Mouse (Mus musculus) heart, embryonic 12.5 days (tissue): ENCODE data around the gene Trpm3. TPM values are rescaled to one million over a fixed set of nuclear protein-coding genes. Genes with fewer than 3 reads are reported as not detected.

Source experiments
- ATAC-seq: fragments of 200-750 bp; cut with Nextera tagmentation; 2 replicates; pipeline ENCODE4 v1.8.0; 2017; ENCODE audit warnings: moderate TSS enrichment, moderate library complexity; ENCODE audit not compliant: insufficient number of reproducible peaks, low FRiP score
- H3K27ac ChIP-seq: fragments of 300-500 bp; sonication (generic); 2 replicates; pipeline ENCODE4 v1.5.1; 2016; ENCODE audit warnings: mild to moderate bottlenecking, moderate library complexity; ENCODE audit not compliant: poor library complexity, severe bottlenecking
- H3K27me3 ChIP-seq: fragments of 300-500 bp; sonication (generic); replicated peaks from 2 replicates; pipeline ENCODE4 v1.6.1; 2016; ENCODE audit warnings: mild to moderate bottlenecking, moderate library complexity
- H3K36me3 ChIP-seq: fragments of 300-500 bp; sonication (generic); 2 replicates; pipeline ENCODE4 v1.6.1; 2016; ENCODE audit warnings: mild to moderate bottlenecking, moderate library complexity
- H3K4me1 ChIP-seq: fragments of 300-500 bp; sonication (generic); replicated peaks from 2 replicates; pipeline ENCODE4 v1.6.1; 2016; ENCODE audit warnings: mild to moderate bottlenecking
- H3K4me2 ChIP-seq: fragments of 300-500 bp; sonication (generic); 2 replicates; pipeline ENCODE4 v1.6.1; 2016; ENCODE audit warnings: mild to moderate bottlenecking, moderate library complexity
- H3K4me3 ChIP-seq: fragments of 300-500 bp; sonication (generic); 2 replicates; pipeline ENCODE4 v1.5.1; 2016; ENCODE audit warnings: mild to moderate bottlenecking
- H3K9ac ChIP-seq: fragments of 300-500 bp; sonication (generic); 2 replicates; pipeline ENCODE4 v1.6.1; 2016; ENCODE audit warnings: mild to moderate bottlenecking, moderate library complexity
- H3K9me3 ChIP-seq: fragments of 300-500 bp; sonication (generic); replicated peaks from 2 replicates; pipeline ENCODE4 v1.6.1; 2016; ENCODE audit warnings: mild to moderate bottlenecking, moderate library complexity
- WGBS: fragments of 180-500 bp; shearing (Covaris S2); methylation state at CpG from one replicate; pipeline ENCODE4 v1.1.7; 2016; 5-methylcytosine and 5-hydroxymethylcytosine counted together
- polyA plus RNA-seq: library from polyadenylated mRNA; unstranded; fragments of >200 nt; fragmentation: Nextera tagmentation; extraction: Ambion mirVana; gene quantifications from 2 replicates; pipeline ENCODE4 v1.2.1, GENCODE M21; 2016

Gene Trpm3
- polyA plus RNA-seq, 1 experiment from 2014 or later: 1.0 TPM

GRCm38 (mm10) chr19:22930368-22930834 lies 791.6 kb downstream of the Trpm3 start:
- no peak overlapping the region for H3K4me2 ChIP-seq
- no peak for ATAC-seq
- no peaks in the 10 kb centered on the region for H3K27me3 ChIP-seq
- WGBS: 62% methylated on average over 7 of the region's 7 CpGs
- H3K27ac ChIP-seq: no peak overlapping the region
- no peaks in the 10 kb centered on the region for H3K9me3 ChIP-seq
- H3K36me3 ChIP-seq: no peaks in the 10 kb centered on the region
- no peak overlapping the region for H3K9ac ChIP-seq
- no peak overlapping the region for H3K4me3 ChIP-seq
- H3K4me1 ChIP-seq: peaks cover 9% of the 10 kb centered on the region; the same call in 1 of the 2 replicates

DNA sequence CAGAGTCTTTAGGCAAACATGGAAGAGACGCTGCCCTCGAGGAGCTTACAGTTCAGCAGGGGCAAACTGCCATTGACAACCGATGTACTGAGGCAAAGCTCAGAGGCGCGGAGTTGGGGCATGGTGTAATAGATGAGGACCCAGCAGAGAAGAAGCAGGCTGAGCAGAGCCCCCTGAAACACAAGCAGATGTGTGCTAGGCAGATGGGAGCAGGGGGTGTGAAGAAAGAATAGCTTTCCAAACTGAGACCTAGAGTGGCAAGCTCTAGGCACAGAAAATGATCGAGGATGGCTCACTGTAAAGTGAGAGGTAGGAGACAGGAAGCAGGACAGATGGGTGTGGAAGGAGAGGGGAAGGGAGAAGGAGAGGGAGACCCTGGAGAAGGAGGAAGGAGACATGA lies 792.2 kb downstream of the Trpm3 start:
- ATAC-seq: no peak
- Histone ChIP-seq H3K27me3 (no peaks in the 10 kb centered on the region), H3K9ac (no peak overlapping the region), H3K36me3 (no peaks in the 10 kb centered on the region), H3K4me3 (no peak overlapping the region), H3K4me2 (no peak overlapping the region), H3K27ac (no peak overlapping the region), H3K4me1 (peaks cover 9% of the 10 kb centered on the region; the same call in 1 of the 2 replicates), H3K9me3 (no peaks in the 10 kb centered on the region)
- 82% methylated on average over 6 of the region's 6 CpGs for WGBS

DNA sequence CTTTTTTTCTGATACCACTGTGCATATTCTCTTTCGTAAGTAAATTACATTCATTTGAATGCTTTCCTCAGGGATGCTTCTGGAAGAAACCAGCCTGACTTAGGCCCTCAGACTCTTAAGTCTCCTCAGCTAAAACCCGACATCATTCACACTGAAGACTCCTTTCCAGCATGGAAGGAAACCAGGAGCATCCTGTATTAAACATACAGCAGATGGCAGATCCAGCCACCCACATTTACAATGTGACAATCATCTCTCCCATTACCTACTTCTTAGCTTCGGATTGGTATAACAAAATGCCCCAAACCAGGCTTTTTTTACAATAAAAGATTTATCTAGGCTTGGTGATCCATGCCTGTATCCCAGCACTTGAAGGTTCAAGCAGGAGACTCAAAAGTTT lies 796.2 kb downstream of the Trpm3 start:
- H3K4me1 ChIP-seq: peaks cover 12% of the 10 kb centered on the region
- 69% methylated on average over 3 of the region's 3 CpGs for WGBS
- H3K27ac ChIP-seq: no peak overlapping the region
- H3K27me3 ChIP-seq: no peaks in the 10 kb centered on the region
- no peaks in the 10 kb centered on the region for H3K36me3 ChIP-seq
- H3K4me3 ChIP-seq: no peak overlapping the region
- H3K9ac ChIP-seq: no peak overlapping the region
- H3K9me3 ChIP-seq: no peaks in the 10 kb centered on the region
- ATAC-seq: no peak
- H3K4me2 ChIP-seq: no peak overlapping the region

- WGBS: 67% methylated on average over 14 of the region's 14 CpGs
- Histone ChIP-seq H3K4me2 (no peak overlapping the region), H3K27ac (no peak overlapping the region), H3K36me3 (no peaks in the 10 kb centered on the region), H3K27me3 (no peaks in the 10 kb centered on the region), H3K4me1 (peaks cover 12% of the 10 kb centered on the region; the same call in 1 of the 2 replicates), H3K9ac (no peak overlapping the region), H3K4me3 (no peak overlapping the region), H3K9me3 (no peaks in the 10 kb centered on the region)
- no peak for ATAC-seq
Observed at GRCm38 (mm10) chr19:22938848-22939724, 800.2 kb downstream of the Trpm3 start.

GRCm38 (mm10) chr19:22939836-22940235 lies 801.0 kb downstream of the Trpm3 start:
- WGBS: 69% methylated on average over 5 of the region's 5 CpGs
- Histone ChIP-seq H3K4me1 (peaks cover 12% of the 10 kb centered on the region; the same call in 1 of the 2 replicates), H3K36me3 (no peaks in the 10 kb centered on the region), H3K4me3 (no peak overlapping the region), H3K4me2 (no peak overlapping the region), H3K27ac (no peak overlapping the region), H3K27me3 (no peaks in the 10 kb centered on the region), H3K9me3 (no peaks in the 10 kb centered on the region), H3K9ac (no peak overlapping the region)
- ATAC-seq: no peak

DNA sequence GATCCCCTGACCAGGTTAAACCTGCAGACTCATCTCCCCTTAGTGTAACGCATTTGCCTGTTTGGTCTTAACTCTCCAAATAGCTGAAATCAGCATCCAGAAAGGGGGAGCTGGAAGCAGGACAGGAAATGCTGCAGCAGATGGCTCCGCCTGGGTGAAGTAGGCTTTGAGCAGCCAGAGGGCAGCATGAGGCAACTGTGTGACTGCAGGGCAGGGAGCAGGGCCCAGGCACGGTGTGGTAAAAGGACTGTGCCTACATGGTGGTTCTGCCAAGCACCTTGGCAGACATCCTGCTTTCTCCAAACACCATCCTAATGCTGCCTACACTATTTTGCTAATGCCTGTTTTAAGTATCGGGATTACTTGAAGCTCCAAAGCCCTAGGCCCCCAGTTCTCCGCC lies 801.6 kb downstream of the Trpm3 start:
- Histone ChIP-seq H3K4me1 (peaks cover 12% of the 10 kb centered on the region; the same call in 1 of the 2 replicates), H3K4me2 (no peak overlapping the region), H3K27me3 (no peaks in the 10 kb centered on the region), H3K4me3 (no peak overlapping the region), H3K9ac (no peak overlapping the region), H3K27ac (no peak overlapping the region), H3K36me3 (no peaks in the 10 kb centered on the region), H3K9me3 (no peaks in the 10 kb centered on the region)
- 44% methylated on average over 5 of the region's 5 CpGs for WGBS
- ATAC-seq: no peak

- Histone ChIP-seq H3K27me3 (no peaks in the 10 kb centered on the region), H3K4me2 (no peak overlapping the region), H3K9ac (no peak overlapping the region), H3K27ac (no peak overlapping the region), H3K36me3 (no peaks in the 10 kb centered on the region), H3K4me1 (peaks cover 12% of the 10 kb centered on the region; the same call in 1 of the 2 replicates), H3K4me3 (no peak overlapping the region), H3K9me3 (no peaks in the 10 kb centered on the region)
- WGBS: 88% methylated on average over 9 of the region's 9 CpGs
- ATAC-seq: no peak
Observed at GRCm38 (mm10) chr19:22940956-22941355, 802.1 kb downstream of the Trpm3 start.

- Histone ChIP-seq H3K9me3 (0 out of 2 replicates have a peak, but pooled peaks cover 3% of the 10 kb centered on the region), H3K9ac (no peak overlapping the region), H3K27me3 (no peaks in the 10 kb centered on the region), H3K27ac (no peak overlapping the region), H3K36me3 (no peaks in the 10 kb centered on the region), H3K4me2 (no peak overlapping the region), H3K4me1 (no peaks in the 10 kb centered on the region), H3K4me3 (no peak overlapping the region)
- no peak for ATAC-seq
- WGBS: 74% methylated on average over 3 of the region's 3 CpGs
Observed at GRCm38 (mm10) chr19:22952480-22952879, 813.6 kb downstream of the Trpm3 start.

- Histone ChIP-seq H3K4me2 (no peak overlapping the region), H3K36me3 (no peaks in the 10 kb centered on the region), H3K9ac (no peak overlapping the region), H3K27ac (no peak overlapping the region), H3K4me3 (no peak overlapping the region), H3K9me3 (0 out of 2 replicates have a peak, but pooled peaks cover 3% of the 10 kb centered on the region), H3K4me1 (no peaks in the 10 kb centered on the region), H3K27me3 (no peaks in the 10 kb centered on the region)
- ATAC-seq: no peak
- 74% methylated on average over 4 of the region's 4 CpGs for WGBS
Observed at GRCm38 (mm10) chr19:22953191-22953590, 814.3 kb downstream of the Trpm3 start.

DNA sequence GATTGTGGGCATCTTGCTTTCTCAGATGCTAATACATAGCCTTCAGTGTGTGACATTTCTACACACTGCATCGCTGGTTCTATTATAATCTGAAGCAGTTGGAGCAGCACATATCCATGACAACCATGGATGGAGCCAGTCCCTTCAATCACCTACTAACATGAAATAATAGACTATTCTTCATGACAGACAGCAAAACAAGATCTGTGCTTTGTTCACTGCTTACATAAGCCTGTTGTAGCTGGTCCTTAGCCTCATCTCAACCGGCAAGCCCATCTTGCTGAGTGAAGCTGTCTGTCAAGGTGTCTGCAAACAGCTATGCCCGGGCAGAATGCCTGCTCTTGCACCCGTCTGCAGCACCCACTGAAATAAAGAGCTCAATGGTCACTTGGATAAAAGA lies 819.6 kb downstream of the Trpm3 start:
- H3K4me1 ChIP-seq: no peaks in the 10 kb centered on the region
- no peak for ATAC-seq
- H3K4me3 ChIP-seq: no peak overlapping the region
- no peak overlapping the region for H3K9ac ChIP-seq
- no peaks in the 10 kb centered on the region for H3K27me3 ChIP-seq
- H3K4me2 ChIP-seq: no peak overlapping the region
- H3K36me3 ChIP-seq: no peaks in the 10 kb centered on the region
- no peaks in the 10 kb centered on the region for H3K9me3 ChIP-seq
- H3K27ac ChIP-seq: no peak overlapping the region
- 63% methylated on average over 4 of the region's 4 CpGs for whole genome bisulfite sequencing

DNA sequence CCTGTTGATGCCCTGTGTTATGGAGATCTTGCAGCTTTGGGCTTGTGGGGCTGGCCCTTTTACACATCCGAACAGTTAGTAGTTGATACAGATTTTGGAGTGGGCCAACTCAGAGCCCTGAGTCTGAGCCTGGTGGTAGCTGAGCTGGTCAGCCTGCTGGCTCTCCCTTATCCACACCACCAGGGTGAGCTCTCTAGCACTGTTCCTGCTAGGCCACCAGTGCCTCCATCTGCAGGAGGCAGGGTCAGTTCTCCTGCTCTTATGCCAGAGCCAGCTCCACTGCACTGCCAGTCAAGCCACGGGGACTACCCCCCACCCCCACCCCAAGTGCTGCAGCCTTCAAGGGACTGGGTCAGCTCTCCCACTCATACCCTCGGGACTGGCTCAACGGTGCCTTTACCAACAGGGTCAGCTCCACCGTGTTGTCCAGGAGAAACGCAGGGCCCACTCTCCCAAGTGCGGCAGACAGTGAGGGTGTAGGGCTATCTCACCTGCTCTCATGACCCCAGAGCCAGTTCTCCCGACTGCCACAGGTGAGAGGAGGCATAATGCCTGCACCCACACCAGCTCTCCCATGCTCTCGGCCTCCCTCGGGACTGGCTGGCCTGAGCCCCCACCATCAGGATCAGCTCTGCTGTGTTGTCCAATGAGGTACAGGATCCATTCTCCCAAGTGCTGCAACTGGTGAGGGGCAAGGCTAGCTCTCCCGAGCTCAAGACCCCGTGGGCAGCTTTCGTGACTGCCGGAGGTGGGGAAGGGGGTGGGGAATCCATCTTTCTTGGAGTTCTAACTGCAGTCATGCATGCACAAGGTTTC lies 821.8 kb downstream of the Trpm3 start:
- H3K4me2 ChIP-seq: no peak overlapping the region
- no peaks in the 10 kb centered on the region for H3K9me3 ChIP-seq
- no peaks in the 10 kb centered on the region for H3K4me1 ChIP-seq
- no peaks in the 10 kb centered on the region for H3K27me3 ChIP-seq
- H3K4me3 ChIP-seq: no peak overlapping the region
- H3K36me3 ChIP-seq: no peaks in the 10 kb centered on the region
- ATAC-seq: no peak
- no peak overlapping the region for H3K9ac ChIP-seq
- H3K27ac ChIP-seq: no peak overlapping the region
- WGBS: 82% methylated on average over 14 of the region's 14 CpGs
